Comparison of ENCODE assay signal across 39 mouse cellular contexts in the genomic region with DNA sequence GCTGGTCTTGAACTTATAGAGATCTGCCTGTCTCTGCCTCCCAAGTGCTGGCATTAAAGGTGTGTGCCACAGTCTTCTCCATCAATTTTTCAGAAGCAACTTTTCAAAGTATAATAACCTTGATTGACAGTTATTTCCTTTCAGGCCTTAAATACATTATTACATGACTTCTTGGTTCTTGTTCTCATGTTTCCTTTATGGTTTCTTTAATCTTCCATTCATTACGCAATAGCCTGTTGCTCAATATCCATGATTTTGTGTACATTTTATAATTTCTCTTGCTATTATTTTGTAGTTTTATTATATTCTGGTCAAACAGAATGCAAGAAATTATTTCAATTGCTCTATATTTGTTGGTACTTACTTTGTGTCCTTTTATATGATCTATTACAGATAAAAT. TPM values are rescaled to one million over a fixed set of nuclear protein-coding genes. Genes with fewer than 3 reads are reported as not detected.
"Had no signal": no experiment of that assay in that cellular context is flagged by ENCODE, and none has a peak within 500 bp of the region (broad histone marks: within the 10 kb centered on the region; RNA-seq: fewer than 3 reads in every experiment).

No protein-coding gene starts in this region.

- H3K36me3 ChIP-seq: embryonic facial prominence, embryonic 10.5 days; embryonic facial prominence, embryonic 12.5 days; embryonic facial prominence, embryonic 13.5 days; embryonic facial prominence, embryonic 15.5 days; forebrain, embryonic 10.5 days; forebrain, embryonic 12.5 days; forebrain, embryonic 15.5 days; heart, embryonic 10.5 days had no signal

- H3K9me3 ChIP-seq: embryonic facial prominence, embryonic 10.5 days; embryonic facial prominence, embryonic 12.5 days; embryonic facial prominence, embryonic 13.5 days; embryonic facial prominence, embryonic 15.5 days; forebrain, embryonic 10.5 days; forebrain, embryonic 12.5 days; forebrain, embryonic 13.5 days; forebrain, embryonic 15.5 days; heart, embryonic 10.5 days had no signal

- H3K4me1 ChIP-seq: embryonic facial prominence, embryonic 10.5 days; embryonic facial prominence, embryonic 12.5 days; embryonic facial prominence, embryonic 13.5 days; embryonic facial prominence, embryonic 15.5 days; forebrain, embryonic 10.5 days; forebrain, embryonic 12.5 days; forebrain, embryonic 13.5 days; forebrain, embryonic 15.5 days; heart, embryonic 10.5 days had no signal

- DNase-seq: cerebellum, adult 8-10 months; cerebellum, adult 9-10 months; cerebellum, adult 9-11 months; cerebellum, postnatal 10 days; cerebellum, postnatal 14 days; cerebellum, postnatal 25 days; cerebellum, postnatal 36 days; embryo, embryonic 11 days; forebrain, postnatal 0 days; gastrocnemius, adult 2 months; gastrocnemius, postnatal 10 days; gastrocnemius, postnatal 14 days; gastrocnemius, postnatal 25 days; gastrocnemius, postnatal 36 days; heart, adult 11 months; heart, adult 2 months had no signal

- H3K4me2 ChIP-seq: embryonic facial prominence, embryonic 12.5 days; embryonic facial prominence, embryonic 13.5 days; embryonic facial prominence, embryonic 15.5 days; forebrain, embryonic 12.5 days; forebrain, embryonic 13.5 days; forebrain, embryonic 15.5 days had no signal

- H3K27me3 ChIP-seq: embryonic facial prominence, embryonic 12.5 days; embryonic facial prominence, embryonic 13.5 days; embryonic facial prominence, embryonic 15.5 days; forebrain, embryonic 12.5 days; forebrain, embryonic 13.5 days; forebrain, embryonic 15.5 days had no signal

- H3K27ac ChIP-seq: embryonic facial prominence, embryonic 10.5 days; embryonic facial prominence, embryonic 12.5 days; embryonic facial prominence, embryonic 13.5 days; embryonic facial prominence, embryonic 15.5 days; forebrain, embryonic 10.5 days; forebrain, embryonic 12.5 days; forebrain, embryonic 13.5 days; forebrain, embryonic 15.5 days; gastrocnemius, adult 2 months; heart, adult 2 months; heart, embryonic 10.5 days had no signal

- H3K9ac ChIP-seq: embryonic facial prominence, embryonic 12.5 days; embryonic facial prominence, embryonic 13.5 days; embryonic facial prominence, embryonic 15.5 days; forebrain, embryonic 12.5 days; forebrain, embryonic 13.5 days; forebrain, embryonic 15.5 days; forebrain, postnatal 0 days had no signal

- H3K4me3 ChIP-seq: embryonic facial prominence, embryonic 10.5 days; embryonic facial prominence, embryonic 12.5 days; embryonic facial prominence, embryonic 13.5 days; embryonic facial prominence, embryonic 15.5 days; erythroblast, embryonic 14.5 days; forebrain, embryonic 10.5 days; forebrain, embryonic 12.5 days; forebrain, embryonic 13.5 days; forebrain, embryonic 15.5 days; gastrocnemius, adult 2 months; heart, adult 2 months; heart, embryonic 10.5 days had no signal

- ATAC-seq: forebrain, embryonic 13.5 days; forebrain, embryonic 14.5 days; forebrain, embryonic 15.5 days; forebrain, embryonic 16.5 days; forebrain, postnatal 0 days had no signal

RNA-seq across cellular contexts. Expression of gene Vmn1r39, which starts 55.9 kb away (rescaled TPM):
- total RNA-seq: common myeloid progenitor, adult 5-6 weeks; forebrain, postnatal 0 days; gastrocnemius, adult 18-20 months; gastrocnemius, adult 2 months; gastrocnemius, adult 8-10 months; gastrocnemius, postnatal 10 days; gastrocnemius, postnatal 14 days; gastrocnemius, postnatal 25 days; gastrocnemius, postnatal 36 days; gastrocnemius, postnatal 4 days; heart, adult 2 months; heart, adult 8-10 months had no signal
- polyA plus RNA-seq: cortical plate, adult 2 months; embryonic facial prominence, embryonic 10.5 days; embryonic facial prominence, embryonic 11.5 days; embryonic facial prominence, embryonic 12.5 days; embryonic facial prominence, embryonic 13.5 days; embryonic facial prominence, embryonic 14.5 days; embryonic facial prominence, embryonic 15.5 days; erythroblast, embryonic 14.5 days; forebrain, embryonic 10.5 days; forebrain, embryonic 11.5 days; forebrain, embryonic 12.5 days; forebrain, embryonic 13.5 days; forebrain, embryonic 14.5 days; forebrain, embryonic 15.5 days; forebrain, embryonic 16.5 days; forebrain, postnatal 0 days; frontal cortex, adult 2 months; gonadal fat pad, adult 2 months; heart, adult 2 months; heart, embryonic 10.5 days had no signal
